Mouse (Mus musculus) thymus, adult 18-20 months (tissue): ENCODE measurements around the gene Zbed4.
"Not testable (repeated sequence)": the region's sequence is repeated elsewhere in the genome, so short reads cannot be mapped to it uniquely, and the experiment has no call there.

Experiments
- DNase-seq, 2 experiments: peaks; one replicate each; pipeline ENCODE4 v3.0.0; 2022; ENCODE audit warnings: mixed read lengths in 2 of 2

The Zbed4 gene

DNA sequence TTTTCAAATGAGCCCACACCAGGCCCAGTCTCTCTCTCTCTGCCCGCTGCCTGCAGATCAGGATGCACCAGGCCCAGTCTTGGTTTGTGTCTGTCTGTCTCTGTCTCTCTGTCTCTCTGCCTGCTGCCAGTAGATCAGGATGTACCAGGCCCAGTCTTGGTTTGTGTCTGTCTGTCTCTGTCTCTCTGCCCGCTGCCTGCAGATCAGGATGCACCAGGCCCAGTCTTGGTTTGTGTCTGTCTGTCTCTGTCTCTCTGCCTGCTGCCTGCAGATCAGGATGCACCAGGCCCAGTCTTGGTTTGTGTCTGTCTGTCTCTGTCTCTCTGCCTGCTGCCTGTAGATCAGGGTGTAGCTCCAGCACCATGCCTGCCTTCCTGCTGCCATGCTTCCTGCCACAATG, 62.4 kb downstream of the Zbed4 start:
- not testable (repeated sequence) for DNase-seq

- DNase-seq, result no peak
These were observed 63.1 kb downstream of the Zbed4 start for GRCm38 (mm10) chr15:88814411-88815047.

GRCm38 (mm10) chr15:88815196-88815700, 63.8 kb downstream of the Zbed4 start:
- no peak for DNase-seq

- peak; percentile 100 for DNase-seq
These were observed 67.8 kb downstream of the Zbed4 start, which contains the start of the genes Alg12 and Creld2 for GRCm38 (mm10) chr15:88819026-88819905. Gene Alg12 (minus strand): TSS chr15:88819318. Gene Creld2 (plus strand): TSS chr15:88819646.

DNA sequence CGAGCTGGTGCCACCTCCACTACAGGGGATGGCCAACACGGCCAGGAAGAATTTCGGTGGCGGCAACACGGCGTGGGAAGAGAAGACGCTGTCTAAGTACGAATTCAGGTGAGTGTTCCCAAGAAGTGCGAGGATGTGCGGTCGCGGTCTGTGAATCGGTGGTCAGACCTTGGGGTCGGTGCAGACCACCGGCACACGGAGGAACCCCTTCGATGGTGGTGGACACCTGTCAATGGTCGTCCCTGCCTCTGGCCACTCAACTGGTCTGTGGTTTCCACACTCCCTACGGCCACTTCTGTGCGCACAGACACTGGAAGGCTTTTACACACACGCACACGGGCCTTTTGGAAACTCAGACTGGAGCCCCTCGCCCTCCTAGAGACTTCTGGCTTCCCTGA, 68.4 kb downstream of the Zbed4 start:
- no peak for DNase-seq

DNA sequence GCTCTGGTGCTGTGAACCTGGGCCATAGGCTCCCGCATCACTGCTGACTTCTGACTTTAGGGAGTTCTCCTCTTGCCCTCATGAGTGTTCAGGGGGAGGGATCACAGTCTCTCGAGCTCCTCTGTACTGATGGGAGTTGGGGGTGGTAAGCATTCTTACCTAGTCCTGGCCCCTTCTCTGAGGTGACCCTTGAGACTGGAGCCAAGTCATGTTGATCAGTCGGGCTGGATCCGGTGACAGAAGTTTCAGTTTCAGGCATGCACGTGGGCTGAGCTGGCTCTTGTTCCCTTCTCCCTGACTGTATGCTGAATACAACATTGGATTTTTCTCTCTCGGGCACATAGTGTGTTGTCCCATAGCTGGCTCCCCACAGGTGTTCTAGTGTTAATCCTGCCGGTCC, 69.9 kb downstream of the Zbed4 start:
- no peak for DNase-seq

DNA sequence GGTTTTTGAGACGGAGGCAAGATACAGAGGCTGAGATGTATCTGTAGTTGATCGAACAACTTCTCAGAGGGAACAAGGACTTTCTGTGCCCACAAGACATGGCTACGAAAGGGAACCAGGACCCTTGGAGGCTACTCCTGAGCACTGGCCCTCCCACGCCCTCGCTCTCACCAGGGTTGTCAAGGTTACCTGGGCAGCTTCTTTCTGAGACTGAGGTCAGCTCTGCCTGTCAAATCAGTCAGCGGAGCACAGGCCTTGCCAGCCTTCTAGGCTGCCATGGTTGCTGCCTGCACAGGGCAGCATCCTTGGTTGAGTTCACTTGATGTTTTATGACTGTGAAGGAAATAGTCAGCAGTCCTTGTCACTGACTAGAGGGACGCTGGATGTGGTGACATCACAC, 71.1 kb downstream of the Zbed4 start:
- no peak for DNase-seq

- no peak for DNase-seq
These were observed 71.9 kb downstream of the Zbed4 start for GRCm38 (mm10) chr15:88823376-88823775.

- no peak for DNase-seq
These were observed 76.0 kb downstream of the Zbed4 start for GRCm38 (mm10) chr15:88827466-88827865.

- DNase-seq, result peak; percentile 34 to 35
These were observed 76.7 kb downstream of the Zbed4 start for GRCm38 (mm10) chr15:88827991-88828799.

- peak; percentile 56 to 70 for DNase-seq
These were observed 77.6 kb downstream of the Zbed4 start for GRCm38 (mm10) chr15:88828800-88829705.

GRCm38 (mm10) chr15:88829791-88830440, 78.5 kb downstream of the Zbed4 start:
- DNase-seq, result no peak

DNA sequence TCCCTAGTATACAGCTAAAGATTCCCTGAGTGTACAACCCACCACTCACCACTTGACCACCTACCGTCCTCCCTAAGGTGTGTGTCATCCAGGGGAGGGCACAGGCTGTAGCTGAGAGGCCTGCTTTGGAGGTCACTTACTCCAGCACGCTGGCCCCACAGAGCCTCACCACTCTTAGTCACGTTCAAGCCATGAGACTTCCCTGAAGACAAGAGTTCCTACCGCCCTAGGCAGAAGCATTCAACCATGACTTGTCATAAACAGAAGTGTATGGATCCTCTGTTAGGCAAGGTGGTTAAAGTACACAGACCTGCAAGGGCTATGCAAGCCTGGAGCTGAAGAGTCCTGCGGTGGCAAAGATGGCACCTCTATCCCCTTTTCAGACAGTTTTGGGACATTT, 79.2 kb downstream of the Zbed4 start:
- DNase-seq, result no peak

GRCm38 (mm10) chr15:88831482-88831881, 80.0 kb downstream of the Zbed4 start:
- no peak for DNase-seq

GRCm38 (mm10) chr15:88832536-88832935, 81.1 kb downstream of the Zbed4 start:
- no peak for DNase-seq
